Mouse (Mus musculus) MEL (cell line): ENCODE measurements at regions not wholly inside any gene's neighbourhood (a gene's known extent, or its start where the extent isn't known, plus 50 kb on each side); places are given as distances from the start of the nearest gene placed in this dataset.

Experiments used
- CTCF ChIP-seq, 3 experiments: IDR thresholded peaks in 2 of 3; conservative IDR thresholded peaks in 1 of 3; 2 replicates each; pipeline ENCODE4 v1.5.1; 2011 to 2012; ENCODE audit warnings: low read length in 3 of 3, low read depth in 2 of 3, mild to moderate bottlenecking in 2 of 3, improper control_type of control experiment in 1 of 3, inconsistent platforms in 1 of 3, mixed read lengths in 1 of 3, moderate library complexity in 1 of 3; ENCODE audit not compliant: control insufficient read depth in 1 of 3, insufficient read depth in 1 of 3, poor library complexity in 1 of 3, severe bottlenecking in 1 of 3
- ELF1 ChIP-seq: IDR thresholded peaks from 2 replicates; pipeline ENCODE4 v1.6.1; 2014; ENCODE audit warnings: low read depth, mild to moderate bottlenecking, inconsistent platforms, low read length, improper control_type of control experiment, moderate library complexity
- HCFC1 ChIP-seq: IDR thresholded peaks from 2 replicates; pipeline ENCODE4 v1.6.1; 2012; ENCODE audit warnings: low read depth, mild to moderate bottlenecking, inconsistent platforms, low read length, improper control_type of control experiment, moderate library complexity
- POLR2A ChIP-seq, 2 experiments: IDR thresholded peaks; 2 replicates each; pipeline ENCODE4 v1.6.1; 2011 to 2012; ENCODE audit warnings: low read length in 2 of 2, mild to moderate bottlenecking in 2 of 2, control low read depth in 1 of 2, improper control_type of control experiment in 1 of 2, low read depth in 1 of 2, moderate library complexity in 1 of 2; ENCODE audit not compliant: control insufficient read depth in 1 of 2, insufficient read depth in 1 of 2, poor library complexity in 1 of 2
- TAL1 ChIP-seq: IDR thresholded peaks from 2 replicates; pipeline ENCODE4 v1.6.1; 2012; ENCODE audit warnings: mild to moderate bottlenecking, inconsistent platforms, low read length, moderate library complexity, mixed read lengths
- TBP ChIP-seq: IDR thresholded peaks from 2 replicates; pipeline ENCODE4 v1.8.0; 2011; ENCODE audit warnings: low read depth, low read length, improper control_type of control experiment
- ZMIZ1 ChIP-seq: IDR thresholded peaks from 2 replicates; pipeline ENCODE4 v1.6.1; 2012; ENCODE audit warnings: low read depth, mild to moderate bottlenecking, inconsistent platforms, low read length, improper control_type of control experiment, moderate library complexity

DNA sequence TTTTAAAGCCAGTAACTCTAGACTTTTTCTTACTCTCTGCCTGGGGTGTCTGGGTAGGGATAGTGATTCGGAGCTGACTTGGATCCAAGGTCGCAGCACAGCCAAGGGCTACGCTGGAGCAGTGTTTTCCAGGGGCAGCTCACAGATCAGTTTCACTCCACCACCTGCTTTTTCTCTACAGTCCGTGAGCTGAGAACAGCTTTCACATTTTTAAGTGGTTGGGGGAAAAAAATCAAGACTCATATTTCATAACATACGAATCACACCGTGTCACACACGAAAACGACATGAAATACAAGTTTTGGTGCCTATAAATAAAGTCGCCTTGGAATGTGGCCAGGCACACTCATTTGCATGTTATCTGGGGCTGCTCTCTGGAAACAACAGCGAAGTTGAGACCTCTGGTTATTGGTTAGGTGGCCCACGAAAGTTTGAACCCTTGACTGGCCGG, 373.5 kb upstream of the Jarid2 start:
- no peak for TF ChIP-seq TAL1
- TF ChIP-seq POLR2A (IDR thresholded peaks at IDR 0.05; ENCODE audit: control insufficient read depth in 1 of 2, insufficient read depth in 1 of 2, low read depth in 1 of 2, low read length in 2 of 2, poor library complexity in 1 of 2): no peak
- no peak for TF ChIP-seq HCFC1
- TF ChIP-seq CTCF (IDR thresholded peaks at IDR 0.05 in 2 of 3, conservative IDR thresholded peaks at IDR 0.05 in 1 of 3; ENCODE audit: control insufficient read depth in 1 of 3, insufficient read depth in 1 of 3, low read depth in 2 of 3, low read length in 3 of 3, poor library complexity in 1 of 3, severe bottlenecking in 1 of 3): no peak
- TF ChIP-seq ZMIZ1: no peak
- no peak for TF ChIP-seq TBP
- TF ChIP-seq ELF1: no peak
